Mouse (Mus musculus): ENCODE measurements around the gene Gm3448.

GRCm38 (mm10) chr17:15060356-15060755 lies 19.0 kb upstream of the Gm3448 start:
- TF ChIP-seq POLR2A (IDR thresholded peaks at IDR 0.05; ENCODE audit: insufficient read depth, low read depth, low read length) (no peak), CTCF (IDR thresholded peaks at IDR 0.05; ENCODE audit: insufficient read depth, low read depth, low read length) (no peak)

Measured in olfactory bulb, adult 2 months (tissue).